ENCODE assay signal across 8 mouse cellular contexts in genomic region chr14:121422664-121423340, GRCm38 (mm10). TPM values are rescaled to one million over a fixed set of nuclear protein-coding genes. Genes with fewer than 3 reads are reported as not detected.
DNase-seq lines count a peak whose midpoint lies in the region; ATAC-seq lines count a peak whose summit lies in the region.

No protein-coding gene starts in this region.

- no peaks in the 10 kb centered on the region for H3K36me3 ChIP-seq in liver, embryonic 11.5 days (ENCODE audit: control insufficient read depth, insufficient read depth, low read length)
- no peaks in the 10 kb centered on the region for H3K36me3 ChIP-seq in hindbrain, embryonic 14.5 days (replicated peaks; ENCODE audit: control insufficient read depth, insufficient read depth)
- no peaks in the 10 kb centered on the region for H3K36me3 ChIP-seq in midbrain, embryonic 15.5 days (replicated peaks)

- peak; percentile 15 for DNase-seq in gastrocnemius, adult 18-20 months (ENCODE audit: low spot score)
- no peak for DNase-seq in gastrocnemius, postnatal 36 days
- DNase-seq in heart, adult 11 months, result peak; percentile 97
- no peak for DNase-seq in liver, embryonic 11.5 days (ENCODE audit: low spot score)
- DNase-seq in hindbrain, embryonic 14.5 days (ENCODE audit: low spot score), result no peak
- DNase-seq in adrenal gland, adult 8-10 months, result no peak

- 18% methylated on average over 4 of the region's 4 CpGs for WGBS in liver, embryonic 11.5 days
- 71% methylated on average over 4 of the region's 4 CpGs for WGBS in hindbrain, embryonic 14.5 days
- 77% methylated on average over 4 of the region's 4 CpGs for WGBS in midbrain, embryonic 15.5 days

- peak overlapping the region; percentile 85 for H3K27ac ChIP-seq in liver, embryonic 11.5 days (ENCODE audit: low read depth, low read length)
- no peak overlapping the region for H3K27ac ChIP-seq in hindbrain, embryonic 14.5 days
- H3K27ac ChIP-seq in midbrain, embryonic 15.5 days, result no peak overlapping the region

- H3K27me3 ChIP-seq in liver, embryonic 11.5 days (replicated peaks; ENCODE audit: control insufficient read depth, insufficient read depth, low read length), result no peaks in the 10 kb centered on the region
- no peaks in the 10 kb centered on the region for H3K27me3 ChIP-seq in hindbrain, embryonic 14.5 days (ENCODE audit: control insufficient read depth, insufficient read depth, low read length)
- no peaks in the 10 kb centered on the region for H3K27me3 ChIP-seq in midbrain, embryonic 15.5 days (replicated peaks)

- peaks cover 26% of the 10 kb centered on the region for H3K4me1 ChIP-seq in liver, embryonic 11.5 days (replicated peaks; ENCODE audit: control insufficient read depth, insufficient read depth, low read length)
- H3K4me1 ChIP-seq in hindbrain, embryonic 14.5 days (replicated peaks; ENCODE audit: control insufficient read depth, insufficient read depth, low read length), result no peaks in the 10 kb centered on the region
- no peaks in the 10 kb centered on the region for H3K4me1 ChIP-seq in midbrain, embryonic 15.5 days

- peak overlapping the region; percentile 23; the same call in 1 of the 2 replicates for H3K4me3 ChIP-seq in liver, embryonic 11.5 days (ENCODE audit: low read depth, low read length)
- no peak overlapping the region for H3K4me3 ChIP-seq in hindbrain, embryonic 14.5 days (replicated peaks; ENCODE audit: low read length)
- no peak overlapping the region for H3K4me3 ChIP-seq in midbrain, embryonic 15.5 days

- intact Hi-C loops in gastrocnemius, postnatal 36 days (cut with DNase I), result no loop called here

- H3K9me3 ChIP-seq in liver, embryonic 11.5 days (ENCODE audit: control insufficient read depth, low read length), result no peaks in the 10 kb centered on the region
- H3K9me3 ChIP-seq in hindbrain, embryonic 14.5 days (ENCODE audit: control insufficient read depth, low read length), result 0 out of 2 replicates have a peak, but pooled peaks cover 4% of the 10 kb centered on the region
- no peaks in the 10 kb centered on the region for H3K9me3 ChIP-seq in midbrain, embryonic 15.5 days

- peak overlapping the region; percentile 59 for H3K4me2 ChIP-seq in liver, embryonic 11.5 days
- H3K4me2 ChIP-seq in hindbrain, embryonic 14.5 days (replicated peaks), result no peak overlapping the region
- no peak overlapping the region for H3K4me2 ChIP-seq in midbrain, embryonic 15.5 days

- ATAC-seq in liver, embryonic 11.5 days (replicated peaks; ENCODE audit: low FRiP score), result peak; percentile 97
- ATAC-seq in neutrophil, adult 5-6 weeks (ENCODE audit: extremely low read depth, insufficient number of reproducible peaks, low FRiP score, poor library complexity, severe bottlenecking), result peak; percentile 21; the same call in 1 of the 2 replicates
- no peak for ATAC-seq in hindbrain, embryonic 14.5 days (ENCODE audit: low FRiP score)
- ATAC-seq in midbrain, embryonic 15.5 days (replicated peaks), result no peak

- H3K9ac ChIP-seq in liver, embryonic 11.5 days (ENCODE audit: low read depth, low read length), result peak overlapping the region; percentile 50
- H3K9ac ChIP-seq in hindbrain, embryonic 14.5 days, result no peak overlapping the region
- H3K9ac ChIP-seq in midbrain, embryonic 15.5 days, result no peak overlapping the region

RNA-seq across cellular contexts. Expression of gene Stk24, which starts 43.0 kb away (rescaled TPM):
- total RNA-seq in gastrocnemius, adult 18-20 months (2021), result 10 to 100 TPM; 27.9 to 31.2 TPM
- 10 to 100 TPM; 26.1 to 28.9 TPM for total RNA-seq in gastrocnemius, postnatal 36 days (2021)
- 51.3 and 58.2 TPM in 2 replicates for polyA plus RNA-seq in liver, embryonic 11.5 days (2014; fragmentation: Nextera tagmentation; extraction: Ambion mirVana)
- 162 and 165 TPM in 2 replicates for total RNA-seq in neutrophil, adult 5-6 weeks (2017)
- 22.5 and 23.1 TPM in 2 replicates for polyA plus RNA-seq in hindbrain, embryonic 14.5 days (2014; fragmentation: Nextera tagmentation; extraction: Ambion mirVana)
- total RNA-seq in adrenal gland, adult 8-10 months (2022), result 100 to 1,000 TPM; 100 to 130 (median 118) TPM
- polyA plus RNA-seq in midbrain, embryonic 15.5 days (2015; fragmentation: Nextera tagmentation; extraction: Ambion mirVana), result 18.5 and 18.6 TPM in 2 replicates

Comparison
In these comparisons a context has a peak if more than half of its experiments do, and no peak if none do; other contexts are left out.
1. DNase-seq: peak in gastrocnemius, adult 18-20 months (single experiment) and heart, adult 11 months (single experiment); none in gastrocnemius, postnatal 36 days (0 of 2), liver, embryonic 11.5 days (single experiment), hindbrain, embryonic 14.5 days (single experiment) and adrenal gland, adult 8-10 months (single experiment).
2. ATAC-seq: peak in liver, embryonic 11.5 days (single experiment) and neutrophil, adult 5-6 weeks (single experiment); none in hindbrain, embryonic 14.5 days (single experiment) and midbrain, embryonic 15.5 days (single experiment).